Mouse (Mus musculus): ENCODE data around the gene Cd83. TPM values are rescaled to one million over a fixed set of nuclear protein-coding genes. Genes with fewer than 3 reads are reported as not detected.

Gene Cd83
- total RNA-seq, 2 experiments from 2014 or later = 2.8 to 2.9 TPM

GRCm38 (mm10) chr13:43805159-43805758 is 20.7 kb downstream of the Cd83 start:
- DNase-seq (ENCODE audit: low spot score in 2 of 2) = no peak

DNA sequence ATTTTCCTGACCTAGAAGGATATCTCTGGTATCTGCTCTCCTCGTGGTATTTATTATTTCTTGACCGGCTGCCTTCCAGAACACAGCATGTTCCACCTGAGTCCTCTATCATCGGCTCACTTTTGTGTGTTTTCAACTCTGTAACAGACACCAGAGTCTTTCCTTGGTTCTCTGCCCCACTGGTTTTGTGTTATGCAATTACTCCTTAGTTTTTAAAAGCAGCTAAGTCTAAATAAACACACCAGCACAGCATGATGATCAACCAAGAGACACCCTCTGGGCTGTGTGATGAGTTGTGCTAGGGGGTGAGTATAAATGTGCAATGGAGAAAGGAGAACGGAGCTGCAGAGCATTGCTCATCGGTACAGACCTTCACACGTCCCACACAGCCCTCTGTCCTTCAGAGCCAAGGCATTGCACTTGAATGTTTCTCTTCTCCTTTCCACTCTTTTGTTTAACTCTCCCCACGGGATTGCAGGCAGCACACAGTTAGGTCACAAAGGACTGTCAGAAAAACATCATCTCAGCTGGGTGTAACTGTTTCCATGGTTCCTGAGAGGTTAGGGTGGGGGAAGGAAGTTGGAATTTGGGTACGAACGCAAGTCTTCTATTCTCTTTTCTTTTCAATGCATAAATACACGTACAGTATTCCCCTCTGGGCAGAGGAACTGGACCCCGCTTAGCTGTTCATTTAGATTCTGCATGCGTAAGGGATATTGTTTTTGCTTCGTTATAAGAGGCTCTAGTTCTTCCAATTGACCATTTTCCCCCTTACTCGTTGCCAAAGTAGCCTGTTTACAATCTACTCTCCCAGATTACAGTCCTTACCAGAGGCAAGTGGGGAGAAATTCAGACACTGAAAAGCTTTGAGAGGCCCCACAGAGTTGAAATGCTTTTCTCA is 22.0 kb downstream of the Cd83 start:
- no peak for DNase-seq (ENCODE audit: low spot score in 2 of 2)

- no peak for DNase-seq (ENCODE audit: low spot score in 2 of 2)
Measured at GRCm38 (mm10) chr13:43807272-43807675, 22.7 kb downstream of the Cd83 start.

GRCm38 (mm10) chr13:43810621-43811020 is 26.0 kb downstream of the Cd83 start:
- DNase-seq (ENCODE audit: low spot score in 2 of 2) = no peak

DNA sequence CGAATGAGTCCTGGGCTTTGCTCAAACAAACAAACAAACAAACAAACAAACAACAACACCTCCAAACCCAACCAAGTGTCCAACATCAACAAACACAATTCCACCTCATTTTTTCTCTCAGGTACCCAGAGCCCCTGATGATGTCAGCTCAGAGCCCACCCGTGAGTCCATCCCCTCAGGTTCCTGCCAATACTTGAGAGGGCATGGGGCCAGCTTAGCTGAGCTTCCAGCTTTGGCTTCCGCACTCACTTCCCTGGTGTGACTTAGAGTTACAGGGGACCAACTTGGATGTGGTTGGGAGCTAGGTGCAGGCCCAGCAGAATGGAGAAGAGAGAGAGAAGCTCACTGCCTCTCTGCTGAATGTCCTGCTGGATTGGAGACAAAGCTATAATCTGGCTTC is 27.3 kb downstream of the Cd83 start:
- no peak for DNase-seq (ENCODE audit: low spot score in 2 of 2)

- no peak for DNase-seq (ENCODE audit: low spot score in 2 of 2)
Measured at GRCm38 (mm10) chr13:43813431-43813830, 28.9 kb downstream of the Cd83 start.

GRCm38 (mm10) chr13:43817461-43817860 is 32.9 kb downstream of the Cd83 start:
- DNase-seq (ENCODE audit: low spot score in 2 of 2) = peak in 1 of 2 experiments; percentile 3

DNA sequence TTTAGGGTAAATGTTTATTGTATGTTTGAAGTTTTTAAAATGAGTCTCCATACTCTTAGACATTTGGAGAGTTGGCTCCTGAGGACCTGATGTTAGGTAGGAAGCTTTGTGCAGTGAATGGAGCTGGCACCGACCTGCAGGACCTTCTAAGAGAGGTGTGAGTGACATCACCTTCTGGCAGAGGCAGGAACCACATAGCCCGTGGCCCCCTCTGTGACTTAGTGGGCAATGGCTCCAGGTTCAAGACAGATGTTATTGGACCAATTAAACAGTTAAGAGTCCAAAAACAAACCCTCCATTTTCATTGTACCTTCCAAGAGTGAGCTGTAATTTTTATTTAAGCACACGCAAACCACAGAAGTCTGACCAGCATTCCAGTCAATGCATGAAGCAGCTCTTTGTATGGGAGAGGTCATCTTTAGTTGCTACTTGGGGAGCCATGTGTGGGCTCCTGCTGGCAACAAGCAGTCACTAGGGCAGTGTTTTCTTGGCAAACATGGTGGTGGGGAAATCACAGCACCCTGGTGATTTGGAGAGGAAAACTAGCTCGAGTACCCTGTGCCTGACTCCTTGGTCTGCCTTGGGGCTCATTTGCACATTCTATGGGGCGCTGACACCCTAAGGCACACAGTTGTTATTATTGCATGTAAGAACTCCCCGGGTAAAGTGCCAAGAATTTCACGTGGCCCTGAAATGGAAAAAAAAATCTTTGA is 33.9 kb downstream of the Cd83 start:
- DNase-seq (ENCODE audit: low spot score in 2 of 2) = no peak

DNA sequence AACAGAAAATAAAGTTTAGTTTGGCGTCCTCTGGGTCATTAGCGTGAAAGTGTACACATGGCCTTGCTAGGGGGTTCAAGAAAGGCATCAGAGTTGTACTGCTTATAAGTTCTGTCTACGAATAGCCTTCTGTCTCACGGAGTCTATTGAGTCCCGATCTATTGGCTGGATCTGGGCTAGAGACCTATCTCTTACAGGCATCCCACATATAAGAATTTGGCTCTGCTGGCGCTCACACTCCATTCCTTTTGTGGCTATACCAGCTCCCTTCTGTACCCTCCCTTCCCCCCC is 34.4 kb downstream of the Cd83 start:
- no peak for DNase-seq (ENCODE audit: low spot score in 2 of 2)

- no peak for DNase-seq (ENCODE audit: low spot score in 2 of 2)
Measured at GRCm38 (mm10) chr13:43820071-43820470, 35.5 kb downstream of the Cd83 start.

DNA sequence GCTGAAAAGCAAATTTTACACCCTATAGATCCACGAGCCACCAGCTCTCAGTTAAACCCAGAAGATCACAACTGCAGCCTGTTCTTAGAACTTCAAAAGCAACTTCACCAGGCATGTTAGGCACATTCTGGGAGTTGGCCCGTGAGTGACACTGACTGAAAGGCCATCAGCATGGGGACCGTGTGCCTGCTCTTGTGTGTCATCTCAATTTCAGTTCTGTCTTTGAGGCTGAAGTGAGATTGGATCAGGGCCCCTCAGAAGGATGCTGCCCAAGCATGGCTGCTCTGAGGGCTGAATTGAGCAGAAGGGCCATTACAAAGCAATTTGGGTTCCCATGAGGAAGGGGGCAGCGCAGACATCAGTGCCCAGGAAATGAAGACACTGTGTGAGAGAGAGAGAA is 37.7 kb downstream of the Cd83 start:
- DNase-seq (ENCODE audit: low spot score in 2 of 2) = no peak

- no peak for DNase-seq (ENCODE audit: low spot score in 2 of 2)
Measured at GRCm38 (mm10) chr13:43828648-43829047, 44.1 kb downstream of the Cd83 start.

DNA sequence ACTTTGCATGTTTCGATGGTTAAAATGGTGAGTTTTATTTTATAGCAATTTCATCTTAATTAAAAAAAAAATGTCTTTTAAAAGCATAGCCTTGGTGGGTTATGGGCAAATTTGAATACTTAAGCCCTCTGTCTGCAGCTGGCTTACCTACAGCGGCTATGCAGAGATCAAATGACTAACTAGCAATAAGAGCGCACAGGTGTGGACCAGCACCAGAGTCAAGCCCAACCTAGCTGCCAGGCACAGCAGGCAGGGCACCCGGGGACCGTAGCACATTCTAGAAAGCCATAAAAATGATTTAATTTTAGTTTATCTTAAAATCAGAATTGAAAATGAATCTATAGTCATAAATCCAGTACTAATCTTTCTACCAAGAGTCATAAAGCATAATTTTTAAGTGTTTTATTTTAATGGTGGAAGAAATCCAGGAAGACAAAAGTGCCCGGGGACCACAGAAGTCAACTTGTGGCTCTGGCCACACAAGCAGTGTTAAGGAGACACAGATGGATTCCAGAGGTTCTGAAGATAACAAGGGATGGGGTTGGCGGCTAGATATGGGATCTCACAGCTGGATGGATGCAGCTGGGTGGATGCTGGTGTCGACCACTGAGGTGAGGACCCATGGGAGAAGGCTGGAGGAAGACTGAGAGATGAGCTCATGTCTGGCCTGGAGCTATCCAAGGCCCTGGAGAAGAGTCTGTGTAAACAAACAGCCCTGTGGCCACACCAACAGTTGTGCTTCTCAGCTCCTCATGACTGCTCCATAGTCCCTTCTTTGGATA is 46.5 kb downstream of the Cd83 start:
- DNase-seq (ENCODE audit: low spot score in 2 of 2) = peak in 1 of 2 experiments; percentile 31

DNA sequence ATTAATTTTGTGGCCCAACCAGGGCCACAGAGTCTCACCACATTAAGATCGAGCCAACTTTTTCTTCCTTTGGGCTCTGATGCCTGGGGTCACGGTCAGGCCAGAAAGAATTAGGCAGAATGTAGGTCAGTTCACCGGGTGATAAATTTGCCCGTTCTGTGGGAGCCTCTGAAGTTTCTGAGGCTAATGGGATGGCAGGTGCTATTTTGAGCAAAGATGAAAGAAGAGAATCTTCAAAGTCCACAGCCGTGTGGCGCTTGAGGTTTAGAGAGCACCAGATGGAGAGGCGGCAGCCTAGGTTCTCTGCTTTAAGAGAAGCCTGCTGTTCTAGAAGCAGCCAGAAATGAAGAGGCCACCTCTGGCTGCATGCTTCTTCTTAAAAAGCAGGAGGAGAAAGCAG is 48.2 kb downstream of the Cd83 start:
- no peak for DNase-seq (ENCODE audit: low spot score in 2 of 2)

- no peak for DNase-seq (ENCODE audit: low spot score in 2 of 2)
Measured at GRCm38 (mm10) chr13:43836376-43836775, 51.8 kb downstream of the Cd83 start.

DNA sequence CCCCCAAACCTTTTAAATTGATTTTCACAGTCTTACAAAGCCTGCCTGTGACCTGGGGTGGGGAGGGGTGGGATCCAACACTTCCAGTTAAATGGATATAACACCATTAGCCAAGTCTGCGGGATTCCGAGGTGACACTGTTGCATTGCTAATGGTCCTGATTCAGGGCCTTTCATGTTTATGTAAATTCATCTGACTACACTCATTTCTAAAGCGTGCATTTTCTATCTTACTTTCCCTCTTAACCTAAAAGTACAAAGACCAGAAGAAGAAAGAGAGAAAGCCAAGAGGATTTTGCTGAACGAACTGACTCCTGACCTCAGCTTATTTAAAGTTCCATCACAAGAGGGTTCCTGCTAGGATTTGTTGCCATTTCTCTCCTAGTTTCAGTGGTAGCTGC is 53.2 kb downstream of the Cd83 start:
- DNase-seq (ENCODE audit: low spot score in 2 of 2) = no peak

GRCm38 (mm10) chr13:43845151-43845550 is 60.6 kb downstream of the Cd83 start:
- DNase-seq (ENCODE audit: low spot score in 2 of 2) = no peak

- DNase-seq (ENCODE audit: low spot score in 2 of 2) = peak in 1 of 2 experiments; percentile 10
Measured at GRCm38 (mm10) chr13:43847186-43847585, 62.6 kb downstream of the Cd83 start.

DNA sequence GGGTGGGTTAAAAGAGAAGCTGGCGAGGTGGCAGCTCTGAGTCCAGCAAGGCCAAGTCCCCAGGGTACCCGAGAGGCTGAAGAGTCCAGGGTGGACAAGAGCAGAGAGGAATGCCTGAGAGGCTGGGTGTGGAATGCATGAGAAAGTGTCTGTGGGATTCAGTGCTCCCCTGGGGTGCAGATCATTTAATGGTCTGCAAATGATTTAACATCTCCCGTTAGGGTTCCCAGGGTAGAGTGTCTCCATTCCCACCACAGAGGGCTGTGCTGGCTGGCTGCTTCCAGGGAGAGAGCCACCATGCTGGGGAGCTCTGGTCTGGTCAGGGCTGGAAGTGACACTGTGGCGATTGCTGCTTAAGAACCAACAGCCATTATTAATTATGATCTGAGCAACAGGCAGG is 65.2 kb downstream of the Cd83 start:
- DNase-seq (ENCODE audit: low spot score in 2 of 2) = no peak

GRCm38 (mm10) chr13:43851108-43851507 is 66.5 kb downstream of the Cd83 start:
- DNase-seq (ENCODE audit: low spot score in 2 of 2) = no peak
